14 mouse cellular contexts compared by ENCODE assay signal in the genomic region with DNA sequence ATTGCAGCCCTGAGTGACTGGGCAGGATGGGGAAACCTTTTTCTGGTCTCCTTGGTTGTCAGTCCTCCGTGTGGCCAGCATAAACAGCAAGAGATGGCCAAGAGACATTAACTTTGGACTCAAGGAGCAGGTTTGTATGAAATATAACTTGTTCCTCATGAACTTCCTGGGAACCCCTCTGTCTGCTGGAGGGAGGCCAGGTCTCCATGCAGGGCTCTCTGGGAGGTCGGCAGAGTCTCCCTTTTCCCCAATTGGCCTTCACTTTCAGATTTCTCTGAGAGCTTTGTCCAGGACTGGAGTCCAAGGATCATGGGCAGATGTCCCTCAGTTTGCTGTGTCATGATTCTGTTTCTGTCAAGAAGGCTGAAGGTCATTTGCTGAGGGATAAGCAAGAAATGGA. TPM values are rescaled to one million over a fixed set of nuclear protein-coding genes. Genes with fewer than 3 reads are reported as not detected.
DNase-seq lines count a peak whose midpoint lies in the region; ATAC-seq and TF ChIP-seq lines count a peak whose summit lies in the region.
"Had no signal": no experiment of that assay in that cellular context is flagged by ENCODE, and none has a peak within 500 bp of the region (broad histone marks: within the 10 kb centered on the region; RNA-seq: fewer than 3 reads in every experiment).

No protein-coding gene starts in this region.

- no peak for DNase-seq in embryonic facial prominence, embryonic 10.5 days (ENCODE audit: low spot score)
- peak; percentile 89 for DNase-seq in kidney, adult 11 months
- no peak for DNase-seq in forebrain, embryonic 11.5 days (ENCODE audit: low spot score)
- DNase-seq in kidney, postnatal 0 days (ENCODE audit: low spot score), result peak; percentile 53
- no peak for DNase-seq in lung, postnatal 36 days
- DNase-seq in left cerebral cortex, postnatal 14 days (ENCODE audit: low spot score in 2 of 2), result no peak
- DNase-seq: lung, adult 2 months; right cerebral cortex, postnatal 14 days had no signal

- peaks cover 82% of the 10 kb centered on the region for H3K4me1 ChIP-seq in embryonic facial prominence, embryonic 13.5 days
- peaks cover 76% of the 10 kb centered on the region for H3K4me1 ChIP-seq in embryonic facial prominence, embryonic 10.5 days
- H3K4me1 ChIP-seq in kidney, embryonic 14.5 days (ENCODE audit: control insufficient read depth, insufficient read depth, low read length), result peaks cover 28% of the 10 kb centered on the region
- H3K4me1 ChIP-seq in forebrain, embryonic 11.5 days (replicated peaks; ENCODE audit: control insufficient read depth, insufficient read depth, low read length), result peaks cover 26% of the 10 kb centered on the region
- H3K4me1 ChIP-seq in kidney, postnatal 0 days (replicated peaks; ENCODE audit: insufficient read depth, low read length), result peaks cover 32% of the 10 kb centered on the region

- no peak for ATAC-seq in embryonic facial prominence, embryonic 13.5 days (ENCODE audit: insufficient number of reproducible peaks, insufficient read depth, low FRiP score, low TSS enrichment, low read depth)
- no peak for ATAC-seq in kidney, embryonic 14.5 days (ENCODE audit: low FRiP score, low TSS enrichment)
- ATAC-seq in forebrain, embryonic 11.5 days (replicated peaks; ENCODE audit: low FRiP score), result no peak
- no peak for ATAC-seq in kidney, postnatal 0 days (replicated peaks; ENCODE audit: low FRiP score, low read depth)
- ATAC-seq: activated CD4-positive, CD25-positive, alpha-beta regulatory T cell, adult 4 months; intestine, embryonic 15.5 days had no signal

- no peak overlapping the region for H3K4me3 ChIP-seq in embryonic facial prominence, embryonic 13.5 days
- no peak overlapping the region for H3K4me3 ChIP-seq in embryonic facial prominence, embryonic 10.5 days
- H3K4me3 ChIP-seq in kidney, embryonic 14.5 days (ENCODE audit: low read length), result no peak overlapping the region
- H3K4me3 ChIP-seq in forebrain, embryonic 11.5 days (ENCODE audit: low read depth, low read length), result no peak overlapping the region
- no peak overlapping the region for H3K4me3 ChIP-seq in kidney, postnatal 0 days (replicated peaks; ENCODE audit: low read depth, low read length)
- H3K4me3 ChIP-seq: intestine, embryonic 15.5 days; stomach, embryonic 15.5 days had no signal

- no peak for TF ChIP-seq CTCF in kidney, postnatal 0 days (IDR thresholded peaks at IDR 0.05; ENCODE audit: low read depth)

- H3K4me2 ChIP-seq in embryonic facial prominence, embryonic 13.5 days, result peak overlapping the region; percentile 77
- H3K4me2 ChIP-seq in kidney, embryonic 14.5 days (replicated peaks; ENCODE audit: low read depth, low read length), result no peak overlapping the region
- H3K4me2 ChIP-seq in forebrain, embryonic 11.5 days (ENCODE audit: low read depth, low read length, severe bottlenecking), result no peak overlapping the region
- H3K4me2 ChIP-seq in kidney, postnatal 0 days (ENCODE audit: low read length), result no peak overlapping the region
- H3K4me2 ChIP-seq: intestine, embryonic 15.5 days; stomach, embryonic 15.5 days had no signal

- H3K27ac ChIP-seq in embryonic facial prominence, embryonic 13.5 days, result no peak overlapping the region
- H3K27ac ChIP-seq in embryonic facial prominence, embryonic 10.5 days (replicated peaks), result no peak overlapping the region
- no peak overlapping the region for H3K27ac ChIP-seq in kidney, embryonic 14.5 days (ENCODE audit: low read depth, low read length)
- 0 out of 2 replicates have a peak overlapping the region, but pooled peaks have one; percentile 12 for H3K27ac ChIP-seq in forebrain, embryonic 11.5 days (ENCODE audit: low read depth, low read length)
- H3K27ac ChIP-seq in kidney, postnatal 0 days, result no peak overlapping the region
- H3K27ac ChIP-seq: intestine, embryonic 15.5 days; stomach, embryonic 15.5 days had no signal

- H3K27me3 ChIP-seq in embryonic facial prominence, embryonic 13.5 days, result no peaks in the 10 kb centered on the region
- H3K27me3 ChIP-seq in embryonic facial prominence, embryonic 10.5 days (replicated peaks; ENCODE audit: low read depth, poor library complexity, severe bottlenecking), result no peaks in the 10 kb centered on the region
- H3K27me3 ChIP-seq in kidney, embryonic 14.5 days (ENCODE audit: control insufficient read depth, insufficient read depth, low read length), result no peaks in the 10 kb centered on the region
- no peaks in the 10 kb centered on the region for H3K27me3 ChIP-seq in forebrain, embryonic 11.5 days (ENCODE audit: control insufficient read depth, insufficient read depth, low read length)
- no peaks in the 10 kb centered on the region for H3K27me3 ChIP-seq in kidney, postnatal 0 days (ENCODE audit: insufficient read depth, low read length)
- H3K27me3 ChIP-seq: intestine, embryonic 15.5 days had no signal

- 68% methylated on average over 2 of the region's 2 CpGs for WGBS in embryonic facial prominence, embryonic 13.5 days
- WGBS in embryonic facial prominence, embryonic 10.5 days, result 85% methylated on average over 2 of the region's 2 CpGs
- 56% methylated on average over 2 of the region's 2 CpGs for WGBS in kidney, embryonic 14.5 days
- WGBS in forebrain, embryonic 11.5 days, result 77% methylated on average over 2 of the region's 2 CpGs
- 25% methylated on average over 2 of the region's 2 CpGs for WGBS in kidney, postnatal 0 days

- intact Hi-C loops in left cerebral cortex, postnatal 14 days (cut with DNase I), result loop anchor here (5.0 to 10.0 kb wide), 2 partner anchors 138 to 245 kb away; no protein-coding TSS in a partner anchor

- peaks cover 47% of the 10 kb centered on the region for H3K36me3 ChIP-seq in embryonic facial prominence, embryonic 13.5 days
- peaks cover 63% of the 10 kb centered on the region for H3K36me3 ChIP-seq in embryonic facial prominence, embryonic 10.5 days (replicated peaks)
- peaks cover 17% of the 10 kb centered on the region for H3K36me3 ChIP-seq in kidney, embryonic 14.5 days (ENCODE audit: control insufficient read depth, insufficient read depth, low read length)
- H3K36me3 ChIP-seq in forebrain, embryonic 11.5 days (ENCODE audit: control insufficient read depth, insufficient read depth, low read length), result peaks cover 10% of the 10 kb centered on the region
- 0 out of 2 replicates have a peak, but pooled peaks cover 2% of the 10 kb centered on the region for H3K36me3 ChIP-seq in kidney, postnatal 0 days (ENCODE audit: insufficient read depth, low read length)
- H3K36me3 ChIP-seq: G1E; intestine, embryonic 15.5 days had no signal

- no peak overlapping the region for H3K9ac ChIP-seq in embryonic facial prominence, embryonic 13.5 days
- no peak overlapping the region for H3K9ac ChIP-seq in kidney, embryonic 14.5 days (ENCODE audit: low read depth, low read length)
- no peak overlapping the region for H3K9ac ChIP-seq in forebrain, embryonic 11.5 days (ENCODE audit: low read length)
- H3K9ac ChIP-seq in kidney, postnatal 0 days (ENCODE audit: low read depth, low read length), result no peak overlapping the region
- H3K9ac ChIP-seq: intestine, embryonic 15.5 days; stomach, embryonic 15.5 days had no signal

- H3K9me3 ChIP-seq in embryonic facial prominence, embryonic 13.5 days, result no peaks in the 10 kb centered on the region
- no peaks in the 10 kb centered on the region for H3K9me3 ChIP-seq in embryonic facial prominence, embryonic 10.5 days
- H3K9me3 ChIP-seq in kidney, embryonic 14.5 days (ENCODE audit: control insufficient read depth, low read length), result no peaks in the 10 kb centered on the region
- no peaks in the 10 kb centered on the region for H3K9me3 ChIP-seq in forebrain, embryonic 11.5 days (ENCODE audit: control insufficient read depth, low read length)
- no peaks in the 10 kb centered on the region for H3K9me3 ChIP-seq in kidney, postnatal 0 days (replicated peaks; ENCODE audit: low read length)
- H3K9me3 ChIP-seq: intestine, embryonic 15.5 days; stomach, embryonic 15.5 days had no signal

RNA-seq across cellular contexts. Expression of a gene that starts 6.0 kb away (rescaled TPM):
- polyA plus RNA-seq in embryonic facial prominence, embryonic 13.5 days (2015; fragmentation: Nextera tagmentation; extraction: Ambion mirVana), result 48.5 and 60.6 TPM in 2 replicates
- 20.0 and 22.4 TPM in 2 replicates for polyA plus RNA-seq in embryonic facial prominence, embryonic 10.5 days (2016; fragmentation: Nextera tagmentation; extraction: Ambion mirVana)
- polyA plus RNA-seq in kidney, embryonic 14.5 days (2014; fragmentation: Nextera tagmentation; extraction: Ambion mirVana), result 50.5 and 56.4 TPM in 2 replicates
- 31.2 and 31.9 TPM in 2 replicates for polyA plus RNA-seq in forebrain, embryonic 11.5 days (2014; fragmentation: Nextera tagmentation; extraction: Ambion mirVana)
- 52.2 and 52.6 TPM in 2 replicates for polyA plus RNA-seq in kidney, postnatal 0 days (2015; fragmentation: Nextera tagmentation; extraction: Ambion mirVana)
- total RNA-seq in left cerebral cortex, postnatal 14 days (2021), result 10 to 100 TPM in 1 of 2 experiments, 1 to 10 TPM in 1; 7.2 to 10.5 TPM
- polyA plus RNA-seq: G1E had no signal

RNA-seq across cellular contexts. Expression of a gene that starts 56.5 kb away (rescaled TPM):
- polyA plus RNA-seq in embryonic facial prominence, embryonic 13.5 days (2015; fragmentation: Nextera tagmentation; extraction: Ambion mirVana), result 0.32 TPM in 1 of 2 replicates, not detected in the other
- 0.20 TPM in 1 of 2 replicates, not detected in the other for polyA plus RNA-seq in embryonic facial prominence, embryonic 10.5 days (2016; fragmentation: Nextera tagmentation; extraction: Ambion mirVana)
- 0.27 and 0.31 TPM in 2 replicates for polyA plus RNA-seq in kidney, embryonic 14.5 days (2014; fragmentation: Nextera tagmentation; extraction: Ambion mirVana)
- 0.29 and 0.36 TPM in 2 replicates for polyA plus RNA-seq in forebrain, embryonic 11.5 days (2014; fragmentation: Nextera tagmentation; extraction: Ambion mirVana)
- polyA plus RNA-seq in kidney, postnatal 0 days (2015; fragmentation: Nextera tagmentation; extraction: Ambion mirVana), result 0.09 TPM in 1 of 2 replicates, not detected in the other
- total RNA-seq in left cerebral cortex, postnatal 14 days (2021), result under 1 TPM; 0.70 to 0.86 TPM
- polyA plus RNA-seq: activated CD4-positive, CD25-positive, alpha-beta regulatory T cell, adult 4 months; G1E; stomach, embryonic 15.5 days had no signal

Comparison
In these comparisons a context has a peak if more than half of its experiments do, and no peak if none do; other contexts are left out.
1. DNase-seq: peak in kidney, adult 11 months (single experiment) and kidney, postnatal 0 days (single experiment); none in embryonic facial prominence, embryonic 10.5 days (single experiment), forebrain, embryonic 11.5 days (single experiment), lung, postnatal 36 days (single experiment) and left cerebral cortex, postnatal 14 days (0 of 2).